Mouse (Mus musculus): ENCODE data around the gene Txndc16. TPM values are rescaled to one million over a fixed set of nuclear protein-coding genes. Genes with fewer than 3 reads are reported as not detected.

Txndc16 gene
- polyA plus RNA-seq (2017; shearing (Covaris generic)) = 10 to 100 TPM in 2 of 3 experiments, 1 to 10 TPM in 1; 9.8 to 13.3 (median 11.1) TPM

- peak; percentile 34 for ATAC-seq
These were observed at the start of gene Txndc16 for GRCm38 (mm10) chr14:45220090-45220956. Txndc16 (minus strand) TSS chr14:45220328.

- ATAC-seq = no peak
These were observed 43.9 kb upstream of the Txndc16 start for GRCm38 (mm10) chr14:45263831-45264592.

GRCm38 (mm10) chr14:45251548-45252076 lies 31.5 kb upstream of the Txndc16 start:
- no peak for ATAC-seq

- ATAC-seq = no peak
These were observed 21.5 kb upstream of the Txndc16 start for GRCm38 (mm10) chr14:45241613-45242012.

GRCm38 (mm10) chr14:45239042-45239441 lies 18.9 kb upstream of the Txndc16 start:
- ATAC-seq = no peak

GRCm38 (mm10) chr14:45220957-45221630 lies 966 bp upstream of the Txndc16 start:
- ATAC-seq = no peak

GRCm38 (mm10) chr14:45219281-45220089 lies 643 bp downstream of the Txndc16 start, which contains the start of gene Gpr137c:
Gpr137c (plus strand) TSS chr14:45219717.
- peak; percentile 84 for ATAC-seq

GRCm38 (mm10) chr14:45217693-45218092 lies 2.4 kb downstream of the Txndc16 start:
- ATAC-seq = no peak

GRCm38 (mm10) chr14:45216711-45217340 lies 3.3 kb downstream of the Txndc16 start:
- ATAC-seq = no peak

- ATAC-seq = no peak
These were observed 8.7 kb downstream of the Txndc16 start for GRCm38 (mm10) chr14:45211431-45211830.

- no peak for ATAC-seq
These were observed 9.4 kb downstream of the Txndc16 start for GRCm38 (mm10) chr14:45210683-45211082.

- no peak for ATAC-seq
These were observed 19.5 kb downstream of the Txndc16 start for GRCm38 (mm10) chr14:45200607-45201006.

- no peak for ATAC-seq
These were observed 29.1 kb downstream of the Txndc16 start for GRCm38 (mm10) chr14:45190999-45191398.

GRCm38 (mm10) chr14:45181611-45182010 lies 38.5 kb downstream of the Txndc16 start:
- ATAC-seq = no peak

- ATAC-seq = no peak
These were observed 40.5 kb downstream of the Txndc16 start for GRCm38 (mm10) chr14:45179606-45180005.

GRCm38 (mm10) chr14:45179186-45179585 lies 40.9 kb downstream of the Txndc16 start:
- ATAC-seq = no peak

- no peak for ATAC-seq
These were observed 45.0 kb downstream of the Txndc16 start for GRCm38 (mm10) chr14:45175012-45175740.

- no peak for ATAC-seq
These were observed 47.9 kb downstream of the Txndc16 start for GRCm38 (mm10) chr14:45172260-45172659.

GRCm38 (mm10) chr14:45167366-45167765 lies 52.8 kb downstream of the Txndc16 start:
- ATAC-seq = peak; percentile 32

GRCm38 (mm10) chr14:45155511-45156173 lies 64.5 kb downstream of the Txndc16 start:
- ATAC-seq = peak; percentile 90
